Mouse (Mus musculus) C2C12 (cell line): ENCODE measurements around the gene Dnajc16.

ENCODE experiments used
- CEBPB ChIP-seq: IDR thresholded peaks from one replicate; pipeline ENCODE4 v1.6.1; 2011; ENCODE audit warnings: low read depth, mild to moderate bottlenecking, control low read depth, moderate library complexity
- CTCF ChIP-seq: IDR thresholded peaks from one replicate; pipeline ENCODE4 v1.5.1; 2011; ENCODE audit not compliant: control insufficient read depth, insufficient read depth, insufficient read length
- MYOG ChIP-seq: IDR thresholded peaks from one replicate; pipeline ENCODE4 v1.6.1; 2011; ENCODE audit not compliant: control insufficient read depth, insufficient read length; ENCODE audit errors: extremely low read depth
- USF1 ChIP-seq: IDR thresholded peaks from one replicate; pipeline ENCODE4 v1.6.1; 2011; ENCODE audit warnings: low read depth, mild to moderate bottlenecking, control low read depth, moderate library complexity

- TF ChIP-seq CTCF: no peak
- TF ChIP-seq USF1: no peak
- no peak for TF ChIP-seq CEBPB
- TF ChIP-seq MYOG: no peak
These were observed 31.7 kb downstream of the Dnajc16 start for GRCm38 (mm10) chr4:141758874-141759542.
